Mouse (Mus musculus): ENCODE data around the gene Rtca.

Rtca gene

DNA sequence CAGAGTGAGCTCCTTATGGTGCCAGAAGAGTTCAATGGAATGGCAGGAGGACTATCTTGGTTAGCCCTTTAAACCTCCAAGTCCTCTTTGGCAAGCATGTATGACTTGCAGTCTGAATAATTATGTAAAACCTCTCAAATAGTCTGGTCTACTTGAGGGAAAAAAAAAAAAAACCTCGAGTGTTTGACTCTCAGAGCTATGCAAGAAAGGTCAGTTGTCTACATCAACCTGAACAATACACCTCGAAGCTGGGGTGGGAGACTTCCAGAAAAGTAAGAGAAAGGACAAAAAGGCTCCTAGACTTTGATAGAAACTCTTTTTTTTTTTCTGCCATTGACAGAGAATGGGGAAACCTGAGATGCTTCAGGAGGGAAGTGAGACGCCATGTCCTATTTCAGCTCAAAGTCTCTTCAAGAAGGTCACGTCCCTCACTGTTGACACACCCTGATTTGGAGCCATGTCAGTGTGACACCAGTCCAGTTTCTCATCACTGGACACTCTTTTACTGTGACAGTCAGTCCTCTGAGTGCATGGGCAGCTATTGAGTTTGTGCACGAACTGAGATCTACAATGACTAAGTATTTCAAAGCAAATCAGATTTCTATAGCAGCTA, 31.2 kb downstream of the Rtca start:
- no peak for DNase-seq (ENCODE audit: low read depth, low spot score)

DNA sequence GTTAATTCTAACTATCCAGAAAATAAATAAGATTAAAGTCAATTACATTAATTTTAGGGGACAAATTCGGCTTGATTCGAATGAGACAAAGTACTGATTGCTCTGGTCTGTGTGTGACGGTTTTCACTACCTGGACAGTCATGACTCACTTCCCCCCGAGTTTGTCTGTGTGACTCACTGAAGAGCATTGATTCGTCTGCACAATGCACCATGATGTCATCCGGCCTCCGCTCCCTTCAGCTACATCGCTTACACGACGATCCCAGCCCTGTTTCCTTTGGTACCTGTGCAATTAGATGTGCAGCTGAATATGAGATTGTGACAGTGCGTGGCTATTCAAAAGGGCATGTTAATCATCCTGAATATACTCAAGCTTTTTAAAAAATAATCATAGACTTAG, 33.4 kb downstream of the Rtca start:
- no peak for DNase-seq (ENCODE audit: low read depth, low spot score)

DNA sequence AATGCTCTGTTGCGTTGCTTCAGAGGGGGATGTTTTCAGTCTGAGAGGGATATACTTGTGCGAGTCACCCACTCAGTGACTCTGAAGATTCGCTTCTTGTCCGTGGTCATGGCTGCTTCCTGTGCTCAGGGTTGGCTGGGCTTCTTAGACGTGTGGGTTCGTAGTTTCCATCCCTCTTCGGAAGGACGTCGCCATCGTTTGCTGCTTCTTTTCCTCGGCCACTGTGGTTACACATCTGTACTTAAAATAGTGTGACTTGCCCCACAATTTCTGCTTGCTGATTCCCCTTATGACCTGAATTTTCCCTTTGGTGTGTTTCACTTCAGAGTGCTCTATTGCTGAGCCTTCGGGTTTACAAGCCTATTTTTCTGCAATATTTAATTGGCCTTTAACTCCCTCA, 42.3 kb downstream of the Rtca start:
- DNase-seq (ENCODE audit: low read depth, low spot score), result no peak

DNA sequence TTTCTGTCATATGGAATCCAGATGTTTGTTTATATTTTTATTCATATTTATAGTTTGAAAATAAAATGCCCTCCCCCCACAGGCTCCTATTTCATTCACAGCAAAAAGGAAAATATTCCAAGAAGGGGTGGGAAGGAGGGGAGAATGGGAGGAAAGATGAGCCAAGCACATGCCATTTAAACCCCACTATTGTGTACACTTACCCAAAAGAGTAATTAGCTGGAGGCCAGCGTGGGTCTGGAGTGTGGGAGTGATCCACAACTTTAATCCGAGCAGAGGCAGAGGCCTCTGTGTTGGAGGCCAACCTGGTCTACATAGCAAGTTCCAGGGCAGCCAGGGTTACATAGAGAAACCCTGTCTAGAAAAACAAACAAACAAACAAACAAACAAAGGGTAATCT, 43.7 kb downstream of the Rtca start:
- DNase-seq (ENCODE audit: low read depth, low spot score), result no peak

DNA sequence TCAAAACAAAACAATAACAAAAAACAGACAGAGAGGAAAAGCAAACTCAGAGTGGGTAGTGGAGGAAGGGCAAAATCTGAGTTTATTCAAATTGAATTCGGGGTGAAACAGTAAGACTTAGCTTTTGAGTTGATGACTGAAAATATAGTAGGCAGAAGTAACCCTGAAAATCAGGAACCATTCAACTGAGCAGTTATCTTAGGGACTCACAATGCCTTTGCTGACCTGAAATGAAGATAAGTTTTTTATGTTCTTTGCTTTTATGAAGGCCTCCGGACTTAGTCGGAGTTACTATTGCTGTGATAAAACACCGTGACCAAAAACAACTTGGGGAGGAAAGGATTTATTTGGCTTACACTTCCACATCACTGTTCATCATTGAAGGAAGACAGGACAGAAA, 47.0 kb downstream of the Rtca start:
- no peak for DNase-seq (ENCODE audit: low read depth, low spot score)

DNA sequence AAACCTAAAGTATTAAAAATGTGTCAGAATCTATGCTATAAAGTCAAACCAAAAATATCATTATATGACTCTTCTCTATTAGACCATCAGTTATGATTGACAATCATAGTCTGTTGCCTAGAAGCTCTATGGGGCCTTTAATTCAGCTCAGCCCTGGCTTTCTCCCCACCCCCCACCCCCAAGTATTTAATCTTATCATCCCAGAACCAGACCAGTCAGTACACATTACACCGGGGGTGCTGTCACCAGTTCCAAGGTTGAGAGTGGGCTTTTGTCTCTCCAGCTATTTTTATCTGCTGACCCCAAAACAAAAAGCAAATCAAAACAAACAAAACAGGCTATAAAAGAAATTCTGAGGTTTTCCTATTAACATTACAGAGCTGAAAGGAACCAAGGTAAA, 53.5 kb downstream of the Rtca start:
- no peak for DNase-seq (ENCODE audit: low read depth, low spot score)

DNA sequence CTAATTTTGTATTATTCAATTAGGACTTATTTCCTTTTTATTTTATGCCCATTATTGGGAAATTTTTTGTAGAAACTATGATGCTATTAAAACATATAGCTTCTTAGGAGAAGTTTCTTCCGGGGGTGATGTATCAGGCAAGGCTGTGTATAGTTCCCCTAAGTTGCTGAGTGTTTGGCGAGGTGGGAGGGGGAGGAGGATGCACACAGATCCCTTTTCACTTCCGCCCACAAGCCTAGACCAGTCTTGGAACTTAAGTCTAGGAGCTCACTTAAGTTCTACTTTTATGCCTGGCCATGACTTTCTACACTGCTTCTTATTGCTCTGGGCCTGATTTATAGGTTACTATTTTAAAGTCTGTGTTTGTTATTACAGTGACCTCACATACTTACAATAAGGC, 57.3 kb downstream of the Rtca start:
- DNase-seq (ENCODE audit: low read depth, low spot score), result no peak

DNA sequence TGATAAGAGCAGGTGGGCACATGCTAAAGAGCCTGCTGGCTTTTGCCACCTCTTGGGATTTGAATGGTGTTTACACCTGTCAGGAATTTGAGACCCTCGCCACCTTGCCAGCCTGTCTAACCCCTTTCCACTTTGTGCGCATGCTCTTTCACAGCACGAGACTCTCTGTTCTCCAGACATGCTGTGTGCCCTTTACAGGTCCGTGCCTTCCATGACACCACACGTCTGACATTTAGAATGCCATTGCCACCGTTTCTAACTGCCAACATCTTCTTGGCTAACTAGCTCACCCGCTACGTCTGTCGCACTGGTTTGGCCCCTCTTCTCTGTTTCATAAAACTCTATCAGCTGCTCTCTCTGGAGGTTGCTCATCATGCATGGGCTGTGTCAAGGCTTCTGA, 63.7 kb downstream of the Rtca start:
- DNase-seq (ENCODE audit: low read depth, low spot score), result no peak

DNA sequence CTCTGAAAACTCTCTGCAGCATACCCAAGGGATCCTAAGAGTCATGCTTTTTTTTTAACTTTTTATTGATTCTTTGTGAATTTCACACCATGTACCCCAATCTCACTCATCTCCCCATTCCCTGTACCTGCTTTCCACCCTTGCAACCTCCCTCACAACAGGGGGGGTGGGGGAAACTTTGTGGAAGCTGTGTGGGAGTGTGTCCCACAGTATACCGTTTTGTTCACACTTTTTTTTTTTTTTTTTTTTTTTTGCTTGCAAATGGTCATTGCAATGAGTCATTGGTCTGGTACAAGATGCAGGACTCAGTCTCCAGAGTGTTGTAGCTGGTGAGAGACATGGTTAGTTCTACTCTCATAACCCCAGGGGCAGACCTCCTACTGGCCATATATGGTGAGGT, 65.2 kb downstream of the Rtca start:
- no peak for DNase-seq (ENCODE audit: low read depth, low spot score)

DNA sequence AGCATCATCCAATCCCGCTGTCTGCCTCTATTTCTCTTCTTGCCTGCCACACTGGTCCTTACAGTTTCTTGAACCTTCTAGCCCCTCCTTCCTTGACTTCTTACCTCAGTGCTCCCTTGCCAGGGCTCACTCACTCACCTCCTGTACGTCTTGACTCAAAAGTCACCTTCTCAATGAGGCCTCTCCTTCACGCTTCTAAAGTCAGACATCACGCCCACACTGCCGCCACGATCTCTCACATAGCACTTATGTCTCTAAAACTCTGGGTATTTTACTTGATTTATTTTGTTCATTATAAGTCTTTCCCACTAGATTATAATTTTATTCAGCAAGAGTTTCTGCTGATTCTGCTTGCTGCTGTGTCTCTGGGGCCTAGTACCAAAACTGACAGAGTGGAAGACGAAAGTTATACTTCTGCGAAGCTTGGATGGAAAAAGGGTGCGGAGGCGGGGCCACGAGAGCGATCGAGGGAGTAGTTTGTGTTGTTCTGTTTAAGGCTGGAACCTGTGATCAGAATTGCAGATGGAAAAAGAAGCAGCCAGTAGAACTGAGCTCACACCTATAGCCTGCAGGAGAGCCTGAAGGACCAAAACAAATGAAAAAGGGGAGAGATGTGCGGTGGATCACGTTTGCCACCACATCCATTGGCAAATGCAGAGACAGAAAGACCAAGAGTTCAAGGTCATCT, 66.3 kb downstream of the Rtca start:
- DNase-seq (ENCODE audit: low read depth, low spot score), result no peak

DNA sequence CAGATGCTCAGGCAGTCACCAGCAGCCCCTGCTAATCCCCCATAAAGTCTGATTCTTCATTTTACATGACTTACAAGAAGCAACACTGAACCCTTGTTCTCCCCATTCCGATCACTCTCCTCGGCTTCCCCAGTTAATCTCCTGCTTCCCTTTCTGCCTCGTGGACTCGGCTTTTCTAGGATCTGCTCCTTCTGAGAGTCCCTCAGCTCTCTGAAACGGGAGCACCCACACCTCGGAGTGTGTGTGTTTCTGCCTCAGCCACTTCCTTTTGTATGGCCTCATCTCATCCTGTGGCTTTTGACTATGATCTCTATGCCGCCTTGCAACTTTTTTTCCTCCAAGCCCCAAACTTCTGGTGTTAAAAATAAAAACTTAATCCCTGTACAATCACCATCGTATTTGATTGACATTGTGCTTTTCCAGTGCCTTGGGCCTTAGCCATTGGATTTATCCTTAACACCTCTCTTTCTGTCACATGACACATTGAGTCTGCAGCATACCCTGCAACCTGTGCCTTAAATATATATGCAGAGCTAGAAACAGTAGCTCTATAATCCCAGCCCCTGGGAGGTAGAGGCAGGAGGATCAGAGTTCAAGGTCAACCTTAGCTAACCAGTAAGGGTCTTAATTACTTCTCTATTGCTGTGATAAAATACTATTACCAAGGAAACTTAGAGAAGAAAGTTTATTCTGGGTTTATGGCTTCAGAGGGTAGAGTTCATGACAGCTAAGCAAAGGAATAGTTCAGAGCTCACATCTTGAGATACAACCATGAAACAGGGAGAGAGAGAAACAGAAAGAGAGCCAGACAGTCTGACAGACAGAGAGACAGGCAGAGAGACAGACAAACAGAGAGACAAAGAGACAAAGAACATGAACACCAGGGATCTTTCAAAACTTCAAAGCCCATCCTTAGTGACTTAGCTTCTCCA, 67.7 kb downstream of the Rtca start:
- no peak for DNase-seq (ENCODE audit: low read depth, low spot score)
